Mouse (Mus musculus) left cerebral cortex, adult 18-20 months (tissue): Measurements from ENCODE around the gene Ovol1. TPM values are rescaled to one million over a fixed set of nuclear protein-coding genes. Genes with fewer than 3 reads are reported as not detected.

Source experiments
- DNase-seq, 2 experiments: peaks; one replicate each; pipeline ENCODE4 v3.0.0; 2021 to 2022; ENCODE audit warnings: low spot score in 2 of 2, mixed read lengths in 1 of 2
- total RNA-seq, 2 experiments: library from RNA; stranded (reverse); gene quantifications; 2 replicates each; pipeline ENCODE4 v1.2.3; 2021

Gene Ovol1
- total RNA-seq, 2 experiments from 2014 or later, result not detected

DNA sequence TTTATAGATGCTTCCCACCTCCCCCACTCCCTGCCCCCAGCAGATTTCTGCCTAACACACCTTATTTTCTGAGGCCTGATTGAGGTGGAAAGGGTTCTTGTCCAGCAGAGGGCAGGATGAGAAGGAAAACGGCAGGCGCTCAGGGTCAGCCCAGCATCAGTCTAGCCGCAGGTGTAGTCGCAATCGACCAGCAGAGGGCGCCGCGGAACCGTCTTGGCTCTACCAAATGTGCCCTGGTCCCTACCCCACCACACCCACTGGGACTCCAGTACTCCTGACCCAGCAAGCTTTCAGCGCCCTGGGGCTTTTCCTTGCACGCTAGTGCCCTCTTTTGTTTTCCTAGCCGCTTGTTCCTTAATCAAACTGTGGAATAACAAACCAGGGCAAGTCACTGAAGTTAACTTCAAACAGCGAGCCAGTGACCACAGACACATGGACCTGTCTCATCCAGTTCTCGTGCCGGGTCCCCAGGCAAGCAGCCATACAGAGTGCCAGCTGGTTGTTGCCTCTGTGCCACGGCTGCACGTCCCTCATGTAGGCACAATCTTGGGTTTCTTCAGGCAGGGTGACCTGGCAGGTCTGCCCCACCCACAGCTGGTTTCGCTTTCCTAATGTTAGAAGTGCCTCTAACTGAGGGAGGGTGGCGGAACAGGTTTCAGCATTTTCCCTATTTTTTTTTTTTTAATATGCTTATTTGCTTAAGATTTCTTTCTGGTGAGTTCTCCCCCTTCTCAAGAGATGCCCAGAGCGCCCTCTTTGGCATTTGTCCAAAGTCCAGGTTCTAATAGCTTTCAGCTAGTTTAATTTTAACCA, 30.9 kb downstream of the Ovol1 start:
- peak; percentile 93 to 97 for DNase-seq

- no peak for DNase-seq
These were observed 35.2 kb downstream of the Ovol1 start for GRCm38 (mm10) chr19:5525204-5525603.

- no peak for DNase-seq
These were observed 41.7 kb downstream of the Ovol1 start for GRCm38 (mm10) chr19:5518721-5519120.

- no peak for DNase-seq
These were observed 43.4 kb downstream of the Ovol1 start for GRCm38 (mm10) chr19:5516906-5517505.

DNA sequence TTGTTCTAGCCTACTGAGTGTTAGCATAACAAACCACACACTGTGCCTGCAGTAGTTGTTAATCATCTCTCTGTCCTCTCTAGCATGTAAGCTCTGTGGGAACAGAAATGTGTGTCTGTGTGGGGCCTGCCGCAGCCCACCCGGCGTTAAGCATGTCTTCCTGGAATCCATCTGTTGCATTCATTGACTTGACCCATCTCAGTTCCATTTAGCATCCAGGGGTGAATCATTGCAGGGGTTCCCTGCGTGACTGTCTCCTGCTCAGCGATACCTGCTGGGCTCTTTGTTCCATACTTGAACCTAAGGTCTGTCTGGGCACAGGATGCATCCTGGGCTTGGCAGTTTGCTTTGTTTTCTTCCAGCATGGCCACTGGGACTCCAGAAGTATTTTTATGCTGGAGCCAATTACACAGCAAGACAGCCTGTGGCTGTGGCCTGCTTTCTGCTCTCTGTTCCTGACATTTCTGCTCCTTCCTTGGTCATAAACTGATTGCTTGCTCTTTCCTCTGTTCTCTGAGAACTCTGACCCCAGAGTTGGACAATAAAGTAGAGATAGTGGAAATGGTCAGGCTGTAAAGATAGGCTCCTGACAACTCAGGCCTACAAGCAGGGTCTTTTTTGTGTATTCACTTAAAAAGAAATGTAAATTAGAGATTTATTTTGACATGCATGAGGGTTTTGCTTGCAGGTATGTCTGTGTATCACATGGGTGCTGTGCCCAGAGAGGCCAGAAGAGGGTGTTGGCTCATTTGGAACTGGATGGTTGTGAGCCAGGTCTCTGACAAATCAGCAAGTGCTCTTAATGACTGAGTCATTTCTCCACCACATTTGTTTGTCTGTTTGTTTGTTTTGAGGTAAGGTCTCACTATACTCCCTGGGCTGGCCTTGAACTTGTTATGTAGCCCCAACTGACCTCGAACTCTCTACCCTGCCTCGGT, 44.3 kb downstream of the Ovol1 start:
- DNase-seq, result no peak

DNA sequence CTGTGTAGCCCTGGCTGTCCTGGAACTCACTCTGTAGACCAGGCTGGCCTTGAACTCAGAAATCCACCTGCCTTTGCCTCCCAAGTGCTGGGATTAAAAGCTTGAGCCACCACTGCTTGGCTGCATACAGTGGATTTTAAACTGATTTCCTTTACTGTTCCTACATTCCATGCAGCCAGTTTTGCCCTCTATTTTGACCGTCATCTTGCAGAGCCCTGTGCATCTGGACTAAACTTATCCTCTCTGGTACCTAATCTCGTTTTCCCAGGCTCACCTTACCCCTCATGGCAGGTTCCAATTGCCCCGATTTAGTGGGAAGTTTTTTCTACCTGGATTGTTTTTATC, 47.5 kb downstream of the Ovol1 start:
- DNase-seq, result no peak

DNA sequence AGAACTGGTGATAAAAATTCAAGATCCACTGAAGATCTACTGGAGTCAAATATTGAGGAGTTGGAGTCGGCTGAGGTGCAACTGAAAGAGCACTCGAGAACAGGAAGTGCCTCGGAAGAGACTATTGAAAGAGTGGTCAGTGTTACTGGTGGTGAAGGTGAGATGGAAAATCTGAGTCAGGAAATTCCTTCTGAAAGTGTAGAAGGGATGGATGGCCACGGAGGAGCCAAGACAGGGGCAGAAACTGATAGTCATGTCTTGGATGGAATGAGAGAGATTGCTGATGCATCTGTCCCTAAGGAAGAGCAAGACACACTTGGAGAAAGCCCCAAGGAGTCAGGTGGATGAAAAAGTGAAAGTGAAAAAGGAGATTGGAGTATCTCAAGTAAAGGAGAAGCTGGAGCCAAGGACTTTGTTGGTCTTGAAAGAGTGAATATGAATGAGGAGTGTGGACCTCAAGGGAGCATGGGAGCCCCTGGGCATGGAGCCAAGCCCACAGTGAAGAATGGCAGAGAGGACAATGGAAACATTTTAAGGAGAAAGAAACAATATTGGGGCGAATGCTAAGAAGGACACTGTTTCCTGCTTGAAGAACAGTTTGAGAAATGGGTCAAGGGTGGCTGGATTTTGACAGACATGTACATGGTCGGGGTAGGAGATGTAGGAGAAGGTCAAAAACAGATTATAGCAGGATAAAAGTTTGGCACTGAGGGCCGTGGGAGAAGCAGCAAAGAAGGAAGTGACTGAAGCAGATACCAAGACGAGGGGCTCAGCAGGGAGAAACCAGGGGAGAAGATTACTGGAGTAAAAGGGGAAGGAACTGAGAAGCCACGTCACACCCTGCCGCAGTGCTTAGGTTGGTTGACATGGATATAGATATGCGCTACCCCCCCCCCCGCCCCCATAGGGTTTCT, 48.1 kb downstream of the Ovol1 start:
- no peak for DNase-seq

DNA sequence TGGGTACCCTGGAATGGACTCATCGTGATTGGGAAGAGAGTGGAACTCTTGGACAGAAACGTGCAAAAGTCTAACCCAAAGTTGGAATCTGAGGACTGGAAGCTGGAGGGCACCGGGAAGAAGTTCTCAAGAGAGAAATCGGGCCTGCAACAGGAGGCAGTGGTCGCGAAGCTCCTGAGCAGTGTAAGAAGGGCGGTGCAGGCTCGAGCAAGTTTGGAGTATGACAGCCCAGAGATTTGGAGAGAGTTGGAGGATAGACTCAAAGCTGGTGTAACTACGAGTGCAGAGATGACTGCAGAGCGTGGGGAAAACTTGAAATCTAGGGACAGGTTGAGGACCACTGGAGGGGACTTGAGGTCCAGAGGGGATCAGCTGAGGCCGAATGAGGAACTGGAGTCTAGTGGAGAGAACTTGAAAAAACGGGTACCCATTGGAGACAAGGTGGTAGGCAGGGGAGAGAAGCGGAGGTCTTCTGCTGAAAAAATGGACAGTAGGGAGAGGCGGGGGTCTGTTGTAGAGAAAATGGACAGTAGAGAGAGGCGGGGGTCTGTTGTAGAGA, 49.3 kb downstream of the Ovol1 start:
- no peak for DNase-seq

DNA sequence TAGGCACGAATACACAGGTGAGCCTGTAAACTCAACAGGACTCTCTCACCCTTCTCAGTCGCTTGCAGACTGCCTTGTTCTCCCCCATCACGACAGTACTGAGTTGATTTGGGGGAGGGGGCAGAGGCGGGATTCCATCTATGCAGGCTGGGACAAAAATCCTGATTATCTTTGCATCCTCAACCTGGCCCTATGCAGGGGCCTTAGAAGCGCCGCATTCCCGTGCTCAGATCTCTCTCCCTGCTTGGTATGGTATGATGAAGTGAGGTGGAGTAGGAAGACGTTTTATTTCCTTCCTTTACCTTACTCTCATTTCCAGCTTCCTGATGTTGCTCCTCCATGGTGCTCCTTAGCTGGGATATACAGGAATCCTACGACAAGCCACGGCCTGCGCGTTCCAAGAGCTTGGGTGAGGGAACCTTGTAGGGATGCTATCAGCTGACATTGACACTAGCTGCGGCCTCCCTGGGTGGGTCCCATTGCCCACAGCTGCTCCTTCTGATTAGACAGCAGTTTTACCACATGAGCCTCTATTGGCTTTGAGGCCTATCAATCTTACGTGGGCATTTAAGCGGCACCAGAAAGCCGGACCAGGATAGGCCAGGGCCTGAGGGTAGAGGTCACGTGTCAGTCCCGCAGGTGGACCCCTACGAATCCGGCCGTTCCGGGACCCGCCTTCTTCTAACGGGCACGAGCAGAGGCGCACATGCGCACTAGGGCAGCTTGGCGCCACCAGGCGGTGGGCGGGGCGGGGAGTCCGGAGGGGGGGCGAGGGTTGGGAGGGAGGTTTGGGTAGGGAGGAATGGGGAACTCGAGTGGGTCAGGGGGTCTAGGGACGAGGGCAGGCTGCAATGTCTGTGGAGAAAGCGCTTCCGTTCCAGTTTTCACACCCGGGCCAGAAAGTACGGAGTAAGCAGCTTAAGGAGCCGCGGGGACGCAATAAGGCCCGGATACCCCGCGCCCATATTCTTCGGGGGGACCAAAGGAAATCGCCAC, 50.1 kb downstream of the Ovol1 start, which contains the start of gene Snx32:
Snx32 (minus strand) TSS at position 508 of the 996 bp plus-strand sequence.
- DNase-seq, result peak; percentile 97 to 99

DNA sequence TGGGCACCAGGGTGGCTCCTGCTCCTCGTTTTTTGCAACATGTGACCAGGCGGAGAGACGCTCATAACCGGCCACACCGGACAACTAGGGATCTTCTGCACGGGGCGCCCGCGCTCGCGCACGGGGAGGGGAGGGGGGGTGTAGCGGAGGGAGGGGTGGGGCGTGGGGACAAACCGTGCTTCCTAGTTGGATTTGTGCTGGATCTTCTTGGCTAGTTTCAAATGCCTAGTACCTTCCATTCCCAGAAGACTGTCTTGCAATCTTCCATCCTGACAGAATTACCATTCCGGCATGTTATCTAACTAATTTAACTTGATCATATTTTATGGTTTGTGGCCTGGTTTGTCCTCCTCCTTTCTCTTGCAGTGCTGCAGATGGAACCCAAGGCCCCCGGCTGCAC, 56.8 kb downstream of the Ovol1 start, which contains the start of gene 1700020D05Rik:
1700020D05Rik (minus strand) TSS at position 101 of the 400 bp plus-strand sequence.
- no peak for DNase-seq

DNA sequence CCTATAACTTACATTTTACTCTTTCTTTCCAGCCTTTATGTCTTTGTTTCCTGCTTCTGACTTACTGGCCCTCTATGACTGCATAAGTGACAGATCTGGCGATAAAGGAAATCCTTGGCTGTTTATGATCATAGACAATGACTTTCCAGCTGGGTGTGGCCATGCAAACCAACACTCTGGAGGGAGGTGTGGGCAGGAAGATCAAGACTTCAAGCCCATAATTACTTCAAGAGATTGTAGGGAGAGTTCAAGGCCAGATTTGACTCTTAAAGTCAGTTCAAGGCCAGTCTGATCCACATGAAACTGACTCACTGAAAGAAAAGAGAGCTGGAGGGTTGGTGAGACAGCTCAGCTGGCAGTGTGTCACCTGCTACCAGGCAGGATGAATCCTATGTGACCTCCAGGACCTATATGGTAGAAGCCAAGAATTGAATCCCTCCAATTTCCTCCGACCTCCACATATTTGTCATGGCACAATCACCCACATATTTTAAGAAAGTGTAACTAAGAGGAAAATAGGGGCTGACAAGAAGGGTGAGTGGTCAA, 60.0 kb downstream of the Ovol1 start:
- DNase-seq, result no peak

Other genes with a start within 250 kb of the Ovol1 start
- not detected for gene Catsper1, start 224.9 kb downstream of the Ovol1 start, total RNA-seq
- gene Cst6, start 211.1 kb downstream of the Ovol1 start, total RNA-seq, result 10 to 100 TPM; 25.4 to 26.9 TPM
- gene Eif1ad, start 193.9 kb downstream of the Ovol1 start, total RNA-seq, result 10 to 100 TPM; 22.6 to 26.3 TPM
- gene Banf1, start 193.5 kb downstream of the Ovol1 start, total RNA-seq, result 10 to 100 TPM; 83.5 to 84.2 TPM
- 10 to 100 TPM; 78.4 to 88.6 TPM for gene Sart1, start 171.9 kb downstream of the Ovol1 start, total RNA-seq
- not detected for gene Tsga10ip, start 158.1 kb downstream of the Ovol1 start, total RNA-seq
- 100 to 1,000 TPM; 263 to 283 TPM for gene Drap1, start 135.7 kb downstream of the Ovol1 start, total RNA-seq
- gene AI837181, start 135.5 kb downstream of the Ovol1 start, total RNA-seq, result 10 to 100 TPM; 73.6 to 75.6 TPM
- gene Fosl1, start 113.1 kb downstream of the Ovol1 start, total RNA-seq, result not detected
- gene Ccdc85b, start 102.8 kb downstream of the Ovol1 start, total RNA-seq, result 10 to 100 TPM; 28.3 to 31.5 TPM
- gene Fibp, start 100.0 kb downstream of the Ovol1 start, total RNA-seq, result 10 to 100 TPM; 91.2 to 98.9 TPM
- gene Ctsw, start 92.1 kb downstream of the Ovol1 start, total RNA-seq, result under 1 TPM; 0.33 to 0.61 TPM
- gene Efemp2, start 86.7 kb downstream of the Ovol1 start, total RNA-seq, result 10 to 100 TPM; 12.9 to 15.9 TPM
- 10 to 100 TPM; 28.0 to 33.9 TPM for gene Mus81, start 72.2 kb downstream of the Ovol1 start, total RNA-seq
- 1,000 to 10,000 TPM; 1,316 to 1,327 TPM for gene Cfl1, start 70.2 kb downstream of the Ovol1 start, total RNA-seq
- gene 1700020D05Rik, start 56.9 kb downstream of the Ovol1 start, total RNA-seq, result 1 to 10 TPM; 5.3 to 6.7 TPM
- gene Snx32, start 50.1 kb downstream of the Ovol1 start, total RNA-seq, result 10 to 100 TPM; 88.3 TPM
- 1 to 10 TPM; 5.7 to 6.1 TPM for gene Ap5b1, start 7.4 kb upstream of the Ovol1 start, total RNA-seq
- 10 to 100 TPM; 83.1 to 83.4 TPM for gene Rnaseh2c, start 41.2 kb upstream of the Ovol1 start, total RNA-seq
- 10 to 100 TPM; 92.6 to 96.3 TPM for gene Kat5, start 49.6 kb upstream of the Ovol1 start, total RNA-seq
- gene Rela, start 76.8 kb upstream of the Ovol1 start, total RNA-seq, result 10 to 100 TPM; 18.8 to 22.0 TPM
- 10 to 100 TPM; 11.5 to 13.3 TPM for gene Sipa1, start 103.1 kb upstream of the Ovol1 start, total RNA-seq
- 10 to 100 TPM; 18.8 to 22.4 TPM for gene Map3k11, start 128.1 kb upstream of the Ovol1 start, total RNA-seq
- gene Pcnx3, start 128.3 kb upstream of the Ovol1 start, total RNA-seq, result 10 to 100 TPM; 61.1 to 74.0 TPM
- not detected for gene Kcnk7, start 143.7 kb upstream of the Ovol1 start, total RNA-seq
- 10 to 100 TPM; 23.7 to 24.7 TPM for gene Ehbp1l1, start 165.7 kb upstream of the Ovol1 start, total RNA-seq
- 10 to 100 TPM; 24.4 to 30.9 TPM for gene Fam89b, start 169.0 kb upstream of the Ovol1 start, total RNA-seq
- 10 to 100 TPM; 37.2 to 41.8 TPM for gene Ltbp3, start 180.3 kb upstream of the Ovol1 start, total RNA-seq
- gene Scyl1, start 210.8 kb upstream of the Ovol1 start, total RNA-seq, result 10 to 100 TPM; 90.8 to 93.4 TPM